Mouse (Mus musculus) small intestine, adult 10 weeks (tissue): ENCODE results near the gene Ascl3. TPM values are rescaled to one million over a fixed set of nuclear protein-coding genes. Genes with fewer than 3 reads are reported as not detected.

ENCODE experiments used
- polyA plus RNA-seq: library from polyadenylated mRNA; stranded (reverse); fragments of 350-450 nt; fragmentation: Illumina TruSeq; extraction: RNeasy Lipid Tissue Mini Kit (QIAGEN cat#74804); gene quantifications from one replicate; pipeline ENCODE4 v1.2.3, GENCODE M21; 2014; ENCODE audit warnings: low replicate concordance

Gene Ascl3
- not detected for polyA plus RNA-seq

GRCm38 (mm10) chr7:109731626-109732025 lies at the start of gene Ascl3:
Gene Ascl3, minus strand, starts transcription at chr7:109731726.

GRCm38 (mm10) chr7:109752008-109752925 lies 20.7 kb upstream of the Ascl3 start, which contains the start of gene Tmem9b:
Gene Tmem9b, minus strand, starts transcription at chr7:109752875.

GRCm38 (mm10) chr7:109723697-109724096 lies 7.8 kb downstream of the Ascl3 start, which contains the start of gene BC051019:
Gene BC051019, minus strand, starts transcription at chr7:109723850.

GRCm38 (mm10) chr7:109703190-109704015 lies 28.1 kb downstream of the Ascl3 start, which contains the start of the genes St5 and Akip1:
Gene St5, minus strand, starts transcription at chr7:109703605.
Gene Akip1, plus strand, starts transcription at chr7:109703690.

Other genes starting within 250 kb of the Ascl3 start
- 0.04 TPM for gene Trim66, start 223.6 kb downstream of the Ascl3 start, polyA plus RNA-seq
- 87.4 TPM for gene Rpl27a, start 212.6 kb downstream of the Ascl3 start, polyA plus RNA-seq
- 30.9 TPM for gene St5, start 28.1 kb downstream of the Ascl3 start, polyA plus RNA-seq
- gene Akip1, start 28.0 kb downstream of the Ascl3 start, polyA plus RNA-seq, result 11.1 TPM
- gene BC051019, start 7.9 kb downstream of the Ascl3 start, polyA plus RNA-seq, result not detected
- 151 TPM for gene Tmem9b, start 21.1 kb upstream of the Ascl3 start, polyA plus RNA-seq
- 1.0 TPM for gene Nrip3, start 50.3 kb upstream of the Ascl3 start, polyA plus RNA-seq
- gene Scube2, start 134.0 kb upstream of the Ascl3 start, polyA plus RNA-seq, result 0.26 TPM
- gene Dennd5a, start 228.7 kb upstream of the Ascl3 start, polyA plus RNA-seq, result 14.8 TPM